Mouse (Mus musculus) MEL (cell line): ENCODE results near the gene 4930430F08Rik. TPM values are rescaled to one million over a fixed set of nuclear protein-coding genes. Genes with fewer than 3 reads are reported as not detected.

Experiments
- DNase-seq: peaks from one replicate; pipeline ENCODE4 v3.0.0; 2011; ENCODE audit warnings: low read depth, low spot score
- H3K27ac ChIP-seq: 2 replicates; pipeline ENCODE4 v1.5.1; 2012; ENCODE audit warnings: low read depth, mild to moderate bottlenecking, control low read depth, low read length, moderate library complexity; ENCODE audit not compliant: control insufficient read depth
- H3K27me3 ChIP-seq, 2 experiments: fragments of 150-350 bp in 1 of 2; sonication (generic) in 1 of 2; 2 replicates each; pipeline ENCODE4 v1.6.1; 2012; ENCODE audit warnings: low read length in 2 of 2, mild to moderate bottlenecking in 2 of 2, improper control_type of control experiment in 1 of 2, moderate library complexity in 1 of 2; ENCODE audit not compliant: insufficient read depth in 2 of 2, control insufficient read depth in 1 of 2
- H3K36me3 ChIP-seq, 2 experiments: 2 replicates each; pipeline ENCODE4 v1.6.1; 2012 to 2014; ENCODE audit warnings: low read length in 2 of 2, improper control_type of control experiment in 1 of 2, inconsistent platforms in 1 of 2, mild to moderate bottlenecking in 1 of 2; ENCODE audit not compliant: insufficient read depth in 2 of 2, control insufficient read depth in 1 of 2
- H3K4me1 ChIP-seq, 2 experiments: fragments of 150-350 bp in 1 of 2; sonication (generic) in 1 of 2; 2 replicates each; pipeline ENCODE4 v1.6.1; 2012; ENCODE audit warnings: low read length in 2 of 2, improper control_type of control experiment in 1 of 2, mild to moderate bottlenecking in 1 of 2; ENCODE audit not compliant: insufficient read depth in 2 of 2, control insufficient read depth in 1 of 2
- H3K4me3 ChIP-seq, 2 experiments: fragments of 150-350 bp in 1 of 2; sonication (generic) in 1 of 2; 2 replicates each; pipeline ENCODE4 v1.5.1; 2012; ENCODE audit warnings: low read depth in 2 of 2, low read length in 2 of 2, mild to moderate bottlenecking in 2 of 2, moderate library complexity in 2 of 2, control low read depth in 1 of 2, improper control_type of control experiment in 1 of 2; ENCODE audit not compliant: control insufficient read depth in 1 of 2, insufficient read depth in 1 of 2
- H3K79me2 ChIP-seq: 2 replicates; pipeline ENCODE4 v1.6.1; 2012; ENCODE audit warnings: mild to moderate bottlenecking, low read length, moderate library complexity; ENCODE audit not compliant: control insufficient read depth, poor library complexity, insufficient read depth
- H3K9ac ChIP-seq: 2 replicates; pipeline ENCODE4 v1.6.1; 2012; ENCODE audit warnings: low read depth, mild to moderate bottlenecking, control low read depth, low read length, moderate library complexity; ENCODE audit not compliant: control insufficient read depth, poor library complexity, severe bottlenecking
- H3K9me3 ChIP-seq: fragments of 150-350 bp; sonication (generic); replicated peaks from 2 replicates; pipeline ENCODE4 v1.6.1; 2012; ENCODE audit warnings: mild to moderate bottlenecking, low read length, improper control_type of control experiment, moderate library complexity; ENCODE audit not compliant: insufficient read depth
- BHLHE40 ChIP-seq: IDR thresholded peaks from 2 replicates; pipeline ENCODE4 v1.6.1; 2012; ENCODE audit warnings: low read depth, mild to moderate bottlenecking, inconsistent platforms, low read length, improper control_type of control experiment, borderline replicate concordance
- CHD1 ChIP-seq: IDR thresholded peaks from 2 replicates; pipeline ENCODE4 v1.6.1; 2012; ENCODE audit warnings: low read depth, mild to moderate bottlenecking, inconsistent platforms, low read length, improper control_type of control experiment
- CTCF ChIP-seq, 3 experiments: IDR thresholded peaks in 2 of 3; conservative IDR thresholded peaks in 1 of 3; 2 replicates each; pipeline ENCODE4 v1.5.1; 2011 to 2012; ENCODE audit warnings: low read length in 3 of 3, low read depth in 2 of 3, mild to moderate bottlenecking in 2 of 3, improper control_type of control experiment in 1 of 3, inconsistent platforms in 1 of 3, mixed read lengths in 1 of 3, moderate library complexity in 1 of 3; ENCODE audit not compliant: control insufficient read depth in 1 of 3, insufficient read depth in 1 of 3, poor library complexity in 1 of 3, severe bottlenecking in 1 of 3
- E2F4 ChIP-seq: IDR thresholded peaks from 2 replicates; pipeline ENCODE4 v1.6.1; 2011; ENCODE audit warnings: low read depth, low read length, improper control_type of control experiment, borderline replicate concordance
- ELF1 ChIP-seq: IDR thresholded peaks from 2 replicates; pipeline ENCODE4 v1.6.1; 2014; ENCODE audit warnings: low read depth, mild to moderate bottlenecking, inconsistent platforms, low read length, improper control_type of control experiment, moderate library complexity
- EP300 ChIP-seq, 2 experiments: IDR thresholded peaks; 2 replicates each; pipeline ENCODE4 v1.6.1; 2011; ENCODE audit warnings: improper control_type of control experiment in 2 of 2, low read length in 2 of 2, low read depth in 1 of 2, mild to moderate bottlenecking in 1 of 2
- ETS1 ChIP-seq: IDR thresholded peaks from 2 replicates; pipeline ENCODE4 v1.6.1; 2012; ENCODE audit warnings: low read depth, mild to moderate bottlenecking, inconsistent platforms, low read length, improper control_type of control experiment, moderate library complexity
- HCFC1 ChIP-seq: IDR thresholded peaks from 2 replicates; pipeline ENCODE4 v1.6.1; 2012; ENCODE audit warnings: low read depth, mild to moderate bottlenecking, inconsistent platforms, low read length, improper control_type of control experiment, moderate library complexity
- KAT2A ChIP-seq: conservative IDR thresholded peaks from 2 replicates; pipeline ENCODE4 v1.6.1; 2012; ENCODE audit warnings: low read depth, low read length, improper control_type of control experiment, inconsistent platforms
- MAFK ChIP-seq: IDR thresholded peaks from 2 replicates; pipeline ENCODE4 v1.6.1; 2011; ENCODE audit warnings: low read depth, mild to moderate bottlenecking, low read length, improper control_type of control experiment, borderline replicate concordance
- MAX ChIP-seq: IDR thresholded peaks from 2 replicates; pipeline ENCODE4 v1.6.1; 2011; ENCODE audit warnings: low read length, improper control_type of control experiment
- MAZ ChIP-seq: IDR thresholded peaks from 2 replicates; pipeline ENCODE4 v1.6.1; 2012; ENCODE audit warnings: low read depth, mild to moderate bottlenecking, inconsistent platforms, low read length, improper control_type of control experiment
- MEF2A ChIP-seq: IDR thresholded peaks from 2 replicates; pipeline ENCODE4 v1.6.1; 2014; ENCODE audit warnings: low read depth, mild to moderate bottlenecking, inconsistent platforms, low read length, improper control_type of control experiment; ENCODE audit not compliant: poor library complexity, insufficient replicate concordance, severe bottlenecking; ENCODE audit errors: extremely low read depth
- MXI1 ChIP-seq: IDR thresholded peaks from 2 replicates; pipeline ENCODE4 v1.6.1; 2011; ENCODE audit warnings: mild to moderate bottlenecking, low read depth, low read length, improper control_type of control experiment
- MYB ChIP-seq: IDR thresholded peaks from 2 replicates; pipeline ENCODE4 v1.6.1; 2011; ENCODE audit warnings: mild to moderate bottlenecking, low read depth, low read length, improper control_type of control experiment
- MYC ChIP-seq: IDR thresholded peaks from 2 replicates; pipeline ENCODE4 v1.6.1; 2011; ENCODE audit warnings: low read depth, mild to moderate bottlenecking, low read length, improper control_type of control experiment, moderate library complexity
- NELFE ChIP-seq: IDR thresholded peaks from 2 replicates; pipeline ENCODE4 v1.6.1; 2011; ENCODE audit warnings: low read depth, low read length, improper control_type of control experiment
- NRF1 ChIP-seq: IDR thresholded peaks from 2 replicates; pipeline ENCODE4 v1.6.1; 2014; ENCODE audit warnings: low read depth, mild to moderate bottlenecking, inconsistent platforms, low read length, improper control_type of control experiment, moderate library complexity; ENCODE audit not compliant: poor library complexity, insufficient read depth, severe bottlenecking
- POLR2A ChIP-seq, 2 experiments: IDR thresholded peaks; 2 replicates each; pipeline ENCODE4 v1.6.1; 2011 to 2012; ENCODE audit warnings: low read length in 2 of 2, mild to moderate bottlenecking in 2 of 2, control low read depth in 1 of 2, improper control_type of control experiment in 1 of 2, low read depth in 1 of 2, moderate library complexity in 1 of 2; ENCODE audit not compliant: control insufficient read depth in 1 of 2, insufficient read depth in 1 of 2, poor library complexity in 1 of 2
- POLR2AphosphoS2 ChIP-seq: IDR thresholded peaks from 2 replicates; pipeline ENCODE4 v1.6.1; 2011; ENCODE audit warnings: low read length, improper control_type of control experiment
- POLR2AphosphoS5 ChIP-seq: IDR thresholded peaks from 2 replicates; pipeline ENCODE4 v1.6.1; 2012; ENCODE audit warnings: low read depth, borderline replicate concordance, mild to moderate bottlenecking, inconsistent platforms, low read length, moderate library complexity, mixed read lengths
- SIN3A ChIP-seq: IDR thresholded peaks from 2 replicates; pipeline ENCODE4 v1.6.1; 2012; ENCODE audit warnings: low read length, improper control_type of control experiment, inconsistent platforms
- TAL1 ChIP-seq: IDR thresholded peaks from 2 replicates; pipeline ENCODE4 v1.6.1; 2012; ENCODE audit warnings: mild to moderate bottlenecking, inconsistent platforms, low read length, moderate library complexity, mixed read lengths
- TBP ChIP-seq: IDR thresholded peaks from 2 replicates; pipeline ENCODE4 v1.8.0; 2011; ENCODE audit warnings: low read depth, low read length, improper control_type of control experiment
- TCF12 ChIP-seq: IDR thresholded peaks from 2 replicates; pipeline ENCODE4 v1.6.1; 2014; ENCODE audit warnings: low read depth, mild to moderate bottlenecking, inconsistent platforms, low read length, improper control_type of control experiment, moderate library complexity
- USF2 ChIP-seq, 2 experiments: IDR thresholded peaks; 2 replicates each; pipeline ENCODE4 v1.6.1; 2011 to 2012; ENCODE audit warnings: improper control_type of control experiment in 2 of 2, low read length in 2 of 2, borderline replicate concordance in 1 of 2, inconsistent platforms in 1 of 2, low read depth in 1 of 2, mild to moderate bottlenecking in 1 of 2; ENCODE audit not compliant: insufficient read depth in 1 of 2
- ZMIZ1 ChIP-seq: IDR thresholded peaks from 2 replicates; pipeline ENCODE4 v1.6.1; 2012; ENCODE audit warnings: low read depth, mild to moderate bottlenecking, inconsistent platforms, low read length, improper control_type of control experiment, moderate library complexity
- polyA plus RNA-seq, 2 experiments: library from polyadenylated mRNA; stranded (reverse) in 1 of 2; unstranded in 1 of 2; fragments of >175 nt in 1 of 2; fragments of >200 nt in 1 of 2; gene quantifications; 2 replicates each; pipeline versions ENCODE4 v1.2.1 to v1.2.4; 2012; ENCODE audit warnings: low replicate concordance in 2 of 2, low read depth in 1 of 2; ENCODE audit not compliant: insufficient read length in 2 of 2, insufficient read depth in 1 of 2, missing spikeins in 1 of 2
- total RNA-seq: library from RNA; depleted of rRNA; stranded (reverse); fragments of 300-350 nt; gene quantifications from 2 replicates; pipeline ENCODE4 v1.2.3, GENCODE M21; 2012

The 4930430F08Rik gene
- total and polyA plus RNA-seq, 3 experiments, result 10.5 to 22.7 TPM; not detected in 1

GRCm38 (mm10) chr10:100588932-100589388, 1.3 kb downstream of the 4930430F08Rik start:
- no peaks in the 10 kb centered on the region for H3K9me3 ChIP-seq
- peak overlapping the region; percentile 83 for H3K9ac ChIP-seq
- peak; percentile 94 for DNase-seq
- no peaks in the 10 kb centered on the region for H3K27me3 ChIP-seq
- peak overlapping the region; percentile 47; the same call in 1 of the 2 replicates for H3K27ac ChIP-seq
- TF ChIP-seq ZMIZ1 (no peak; the same call in 1 of the 2 replicates), HCFC1 (peak; percentile 98), ETS1 (no peak), TCF12 (peak; percentile 31; the same call in 1 of the 2 replicates), POLR2AphosphoS2 (peak; percentile 75), MAFK (no peak), EP300 (IDR thresholded peaks at IDR 0.05; ENCODE audit: low read depth in 1 of 2, low read length in 2 of 2) (no peak), POLR2A (IDR thresholded peaks at IDR 0.05; ENCODE audit: control insufficient read depth in 1 of 2, insufficient read depth in 1 of 2, low read depth in 1 of 2, low read length in 2 of 2, poor library complexity in 1 of 2) (peak; percentile 69 to 92), KAT2A (peak; percentile 77), SIN3A (peak; percentile 87), MXI1 (peak; percentile 67), TAL1 (no peak), TBP (peak; percentile 51; the same call in 1 of the 2 replicates), POLR2AphosphoS5 (no peak), CHD1 (no peak), BHLHE40 (no peak), USF2 (IDR thresholded peaks at IDR 0.05; ENCODE audit: borderline replicate concordance in 1 of 2, insufficient read depth in 1 of 2, low read depth in 1 of 2, low read length in 2 of 2) (no peak), MEF2A (no peak), MYC (peak; percentile 89; the same call in 1 of the 2 replicates), E2F4 (no peak), NELFE (peak; percentile 86), MAX (peak; percentile 84), MYB (peak; percentile 46; the same call in 1 of the 2 replicates), ELF1 (peak; percentile 89), MAZ (0 out of 2 replicates have a peak, but pooled peaks have one; percentile 57), NRF1 (peak; percentile 78), CTCF (IDR thresholded peaks at IDR 0.05 in 2 of 3, conservative IDR thresholded peaks at IDR 0.05 in 1 of 3; ENCODE audit: control insufficient read depth in 1 of 3, insufficient read depth in 1 of 3, low read depth in 2 of 3, low read length in 3 of 3, poor library complexity in 1 of 3, severe bottlenecking in 1 of 3) (no peak)
- H3K79me2 ChIP-seq, result no peaks in the 10 kb centered on the region; the same call in 1 of the 2 replicates
- H3K4me1 ChIP-seq, result peaks cover 0 to 2% of the 10 kb centered on the region in 2 experiments; a peak in 1 of 4 replicates
- H3K4me3 ChIP-seq, result peak overlapping the region; percentile 79 to 97
- peaks cover 2 to 8% of the 10 kb centered on the region in 2 experiments; a peak in 2 of 4 replicates for H3K36me3 ChIP-seq
